ENCODE assay signal across 13 mouse cellular contexts in genomic region chr2:35972259-35973001, GRCm38 (mm10).
"Had no signal": no experiment of that assay in that cellular context is flagged by ENCODE, and none has a peak within 500 bp of the region (broad histone marks: within the 10 kb centered on the region; RNA-seq: fewer than 3 reads in every experiment).

No protein-coding gene starts in this region.

- DNase-seq: kidney, postnatal 14 days; left cerebral cortex, postnatal 4 days; lung, postnatal 36 days; midbrain, embryonic 14.5 days; right cerebral cortex, adult 18-20 months; right cerebral cortex, postnatal 25 days; thymus, postnatal 36 days had no signal

- H3K27me3 ChIP-seq: limb, embryonic 15.5 days; neural tube, embryonic 15.5 days had no signal

- H3K27ac ChIP-seq: limb, embryonic 15.5 days; liver, embryonic 12.5 days; midbrain, embryonic 10.5 days; neural tube, embryonic 15.5 days had no signal

- ATAC-seq: intestine, embryonic 16.5 days; liver, embryonic 12.5 days had no signal

- H3K9me3 ChIP-seq: limb, embryonic 15.5 days; liver, embryonic 12.5 days; midbrain, embryonic 10.5 days; neural tube, embryonic 15.5 days had no signal

- H3K9ac ChIP-seq: limb, embryonic 15.5 days; liver, embryonic 12.5 days; neural tube, embryonic 15.5 days had no signal

- H3K36me3 ChIP-seq: limb, embryonic 15.5 days; liver, embryonic 12.5 days; midbrain, embryonic 10.5 days; neural tube, embryonic 15.5 days had no signal

- H3K4me3 ChIP-seq: limb, embryonic 15.5 days; liver, embryonic 12.5 days; midbrain, embryonic 10.5 days; myocyte; neural tube, embryonic 15.5 days had no signal

- H3K4me2 ChIP-seq: limb, embryonic 15.5 days; liver, embryonic 12.5 days; neural tube, embryonic 15.5 days had no signal
